Mouse (Mus musculus) MEL (cell line): ENCODE data around the gene Gnas.

ENCODE experiments used
- NRF1 ChIP-seq: IDR thresholded peaks from 2 replicates; pipeline ENCODE4 v1.6.1; 2014; ENCODE audit warnings: low read depth, mild to moderate bottlenecking, inconsistent platforms, low read length, improper control_type of control experiment, moderate library complexity; ENCODE audit not compliant: poor library complexity, insufficient read depth, severe bottlenecking
- USF1 ChIP-seq: IDR thresholded peaks from 2 replicates; pipeline ENCODE4 v1.6.1; 2014; ENCODE audit warnings: low read depth, mild to moderate bottlenecking, inconsistent platforms, low read length, improper control_type of control experiment, moderate library complexity
- ZC3H11A ChIP-seq: IDR thresholded peaks from 2 replicates; pipeline ENCODE4 v1.6.1; 2012; ENCODE audit warnings: low read depth, mild to moderate bottlenecking, inconsistent platforms, low read length, improper control_type of control experiment

DNA sequence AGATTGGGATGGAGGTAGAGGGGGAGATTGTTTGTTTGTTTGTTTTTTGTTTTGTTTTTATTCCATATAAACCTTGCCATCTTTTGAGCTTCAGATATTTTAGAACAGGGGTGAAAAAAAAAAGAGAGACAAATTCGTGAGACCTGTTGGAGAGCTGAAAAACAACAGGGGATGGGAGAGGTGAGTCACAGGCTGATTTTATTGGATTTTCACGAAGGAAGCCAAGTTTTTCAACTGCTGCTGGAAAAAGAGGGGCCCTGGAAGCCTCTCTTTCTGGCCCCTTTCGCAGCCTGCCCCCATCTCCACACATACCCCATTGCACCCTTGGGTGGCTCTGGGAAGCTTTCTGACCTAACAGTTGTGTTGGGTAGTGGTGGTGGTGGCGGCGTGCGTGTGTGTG lies 22.3 kb upstream of the Gnas start:
- TF ChIP-seq USF1 (no peak), ZC3H11A (no peak), NRF1 (no peak)
